Mouse (Mus musculus): ENCODE data around the gene Usp17la. TPM values are rescaled to one million over a fixed set of nuclear protein-coding genes. Genes with fewer than 3 reads are reported as not detected.
"Not testable (repeated sequence)": the region's sequence is repeated elsewhere in the genome, so short reads cannot be mapped to it uniquely, and the experiment has no call there.

Usp17la gene
- not detected in 2 replicates for polyA plus RNA-seq (2015; fragmentation: Nextera tagmentation; extraction: Ambion mirVana)

DNA sequence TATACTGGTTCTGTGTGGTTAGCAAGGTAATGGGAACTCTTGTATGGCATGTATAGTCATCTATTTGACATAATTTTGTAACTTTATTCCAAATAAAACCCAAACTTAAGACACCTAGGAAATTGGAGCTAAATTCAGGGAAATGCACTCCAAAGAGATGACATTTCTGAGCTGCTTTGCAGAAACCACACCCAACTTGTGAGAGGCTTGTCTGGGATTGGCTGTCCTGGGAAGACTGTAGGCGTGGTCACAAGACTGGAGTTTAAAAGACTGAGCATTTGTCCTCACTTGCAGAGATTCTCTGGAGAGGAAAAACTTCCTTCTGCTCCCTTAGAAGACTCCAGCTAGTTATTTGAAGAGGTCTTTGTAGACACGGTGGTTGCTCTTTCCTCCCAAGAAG, at the start of gene Usp17la:
Usp17la (plus strand) TSS at position 301 of the 400 bp plus-strand sequence.
- not testable (repeated sequence) for H3K9me3 ChIP-seq (replicated peaks); H3K27ac ChIP-seq; H3K36me3 ChIP-seq (ENCODE audit: poor library complexity, severe bottlenecking); H3K27me3 ChIP-seq; H3K4me1 ChIP-seq; ATAC-seq; H3K4me3 ChIP-seq; H3K4me2 ChIP-seq; H3K9ac ChIP-seq
- WGBS = 71% methylated on average over 2 of the region's 2 CpGs

GRCm38 (mm10) chr7:104810335-104810734, 46.5 kb upstream of the Usp17la start:
- not testable (repeated sequence) for H3K9me3 ChIP-seq (replicated peaks); H3K9ac ChIP-seq; H3K27ac ChIP-seq; H3K4me2 ChIP-seq; H3K27me3 ChIP-seq; H3K4me3 ChIP-seq; H3K36me3 ChIP-seq (ENCODE audit: poor library complexity, severe bottlenecking); ATAC-seq; H3K4me1 ChIP-seq
- 88% methylated on average over 8 of the region's 8 CpGs for WGBS

GRCm38 (mm10) chr7:104842503-104842902, 14.3 kb upstream of the Usp17la start, which contains the start of gene Usp17lb:
Usp17lb (minus strand) TSS chr7:104842603.
- Histone ChIP-seq H3K4me1 (no peaks in the 10 kb centered on the region), H3K4me3 (no peak within 1 kb of the TSS), H3K27ac (no peak within 1 kb of the TSS), H3K27me3 (no peaks in the 10 kb centered on the region), H3K36me3 (ENCODE audit: poor library complexity, severe bottlenecking) (no peaks in the 10 kb centered on the region), H3K9ac (no peak within 1 kb of the TSS), H3K4me2 (no peak within 1 kb of the TSS), H3K9me3 (replicated peaks) (no peaks in the 10 kb centered on the region; the same call in 1 of the 2 replicates)
- ATAC-seq = no peak
- WGBS = 74% methylated on average over 1 of the region's 1 CpGs

DNA sequence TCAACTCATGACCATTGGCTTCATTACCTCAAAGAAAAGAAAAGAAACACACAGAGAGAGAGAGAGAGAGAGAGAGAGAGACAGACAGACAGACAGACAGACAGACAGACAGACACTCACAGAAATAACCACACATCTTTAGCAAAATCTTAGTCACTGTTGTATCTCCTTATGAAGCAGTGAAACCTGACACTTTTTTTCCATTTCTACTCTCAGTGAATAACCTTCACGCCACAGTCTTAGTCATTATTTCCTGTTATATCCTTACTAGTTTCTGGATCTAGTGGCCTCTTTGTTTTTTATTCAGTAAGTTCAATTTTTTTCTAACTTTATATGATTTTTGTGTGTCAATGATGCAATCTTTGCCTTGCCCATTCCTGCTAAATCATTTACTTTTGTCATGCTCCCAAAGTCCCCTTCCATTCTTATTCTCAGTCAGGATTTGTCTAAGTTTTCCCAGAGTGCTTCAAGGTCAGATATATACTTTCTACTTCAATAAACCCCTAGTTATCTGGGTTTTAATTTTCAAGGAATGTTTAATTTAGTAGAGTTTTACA, 13.0 kb upstream of the Usp17la start:
- no peak overlapping the region for H3K4me3 ChIP-seq
- no peaks in the 10 kb centered on the region for H3K4me1 ChIP-seq
- 85% methylated on average over 1 of the region's 1 CpGs for WGBS
- no peak overlapping the region for H3K4me2 ChIP-seq
- ATAC-seq = no peak
- no peaks in the 10 kb centered on the region for H3K36me3 ChIP-seq (ENCODE audit: poor library complexity, severe bottlenecking)
- no peak overlapping the region for H3K9ac ChIP-seq
- H3K27me3 ChIP-seq = no peaks in the 10 kb centered on the region
- no peak overlapping the region for H3K27ac ChIP-seq
- no peaks in the 10 kb centered on the region; the same call in 1 of the 2 replicates for H3K9me3 ChIP-seq (replicated peaks)

DNA sequence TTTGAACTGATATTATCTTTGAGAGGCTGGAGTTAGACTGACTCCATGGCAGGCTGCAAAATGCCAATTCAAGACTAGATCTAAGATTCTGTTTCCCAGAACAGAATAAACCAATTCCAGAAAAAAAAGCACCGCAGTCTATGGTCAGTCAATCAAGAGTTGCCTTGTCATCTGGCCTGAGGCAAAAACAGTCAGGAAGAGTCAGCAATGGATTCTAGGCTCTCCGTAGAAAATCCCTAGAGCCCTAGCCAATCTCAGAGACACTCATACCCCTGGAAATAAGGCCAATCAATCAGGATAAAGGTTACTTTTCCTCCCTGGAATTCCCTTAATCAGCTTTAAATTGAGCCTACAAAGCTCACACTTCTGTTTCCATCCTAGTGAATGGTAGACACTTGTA, 5.3 kb upstream of the Usp17la start:
- H3K4me2 ChIP-seq; H3K4me3 ChIP-seq; H3K9ac ChIP-seq; ATAC-seq; H3K27ac ChIP-seq; H3K27me3 ChIP-seq; H3K36me3 ChIP-seq (ENCODE audit: poor library complexity, severe bottlenecking); H3K9me3 ChIP-seq (replicated peaks); H3K4me1 ChIP-seq: not testable (repeated sequence)
- WGBS = 61% methylated on average over 2 of the region's 2 CpGs

GRCm38 (mm10) chr7:104855248-104855750, 1.5 kb upstream of the Usp17la start:
- Histone ChIP-seq H3K4me2 (no peak overlapping the region), H3K36me3 (ENCODE audit: poor library complexity, severe bottlenecking) (no peaks in the 10 kb centered on the region), H3K4me3 (no peak overlapping the region), H3K4me1 (no peaks in the 10 kb centered on the region), H3K27ac (no peak overlapping the region), H3K27me3 (no peaks in the 10 kb centered on the region), H3K9me3 (replicated peaks) (no peaks in the 10 kb centered on the region), H3K9ac (no peak overlapping the region)
- 82% methylated on average over 3 of the region's 3 CpGs for WGBS
- ATAC-seq = no peak

GRCm38 (mm10) chr7:104857683-104858082, 874 bp downstream of the Usp17la start:
- Histone ChIP-seq H3K27me3 (no peaks in the 10 kb centered on the region), H3K36me3 (ENCODE audit: poor library complexity, severe bottlenecking) (no peaks in the 10 kb centered on the region), H3K4me1 (no peaks in the 10 kb centered on the region), H3K9ac (no peak overlapping the region), H3K4me2 (no peak overlapping the region), H3K27ac (no peak overlapping the region), H3K4me3 (no peak overlapping the region), H3K9me3 (replicated peaks) (no peaks in the 10 kb centered on the region)
- WGBS = 84% methylated on average over 1 of the region's 1 CpGs
- ATAC-seq = no peak

DNA sequence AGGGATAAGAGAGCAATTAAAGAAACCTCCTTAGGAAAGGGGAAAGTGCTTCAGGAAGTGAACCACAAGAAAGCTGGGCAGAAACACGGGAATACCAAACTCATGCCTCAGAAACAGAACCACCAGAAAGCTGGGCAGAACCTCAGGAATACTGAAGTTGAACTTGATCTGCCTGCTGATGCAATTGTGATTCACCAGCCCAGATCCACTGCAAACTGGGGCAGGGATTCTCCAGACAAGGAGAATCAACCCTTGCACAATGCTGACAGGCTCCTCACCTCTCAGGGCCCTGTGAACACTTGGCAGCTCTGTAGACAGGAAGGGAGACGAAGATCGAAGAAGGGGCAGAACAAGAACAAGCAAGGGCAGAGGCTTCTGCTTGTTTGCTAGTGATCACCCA, 4.6 kb downstream of the Usp17la start:
- no peaks in the 10 kb centered on the region for H3K9me3 ChIP-seq (replicated peaks)
- WGBS = 90% methylated on average over 3 of the region's 3 CpGs
- H3K4me1 ChIP-seq = no peaks in the 10 kb centered on the region
- H3K27me3 ChIP-seq = no peaks in the 10 kb centered on the region
- no peaks in the 10 kb centered on the region for H3K36me3 ChIP-seq (ENCODE audit: poor library complexity, severe bottlenecking)
- no peak overlapping the region for H3K27ac ChIP-seq
- no peak overlapping the region for H3K9ac ChIP-seq
- H3K4me2 ChIP-seq = no peak overlapping the region
- H3K4me3 ChIP-seq = no peak overlapping the region
- no peak for ATAC-seq

- Histone ChIP-seq H3K9ac (no peak within 1 kb of the TSS), H3K9me3 (replicated peaks) (no peaks in the 10 kb centered on the region), H3K4me3 (no peak within 1 kb of the TSS), H3K4me1 (no peaks in the 10 kb centered on the region), H3K36me3 (ENCODE audit: poor library complexity, severe bottlenecking) (no peaks in the 10 kb centered on the region), H3K4me2 (no peak within 1 kb of the TSS), H3K27me3 (no peaks in the 10 kb centered on the region), H3K27ac (no peak within 1 kb of the TSS)
- WGBS = 41% methylated on average over 1 of the region's 1 CpGs
- no peak for ATAC-seq
Observed at GRCm38 (mm10) chr7:104877731-104878130, 20.9 kb downstream of the Usp17la start, which contains the start of gene Olfr665. Olfr665 (plus strand) TSS chr7:104878031.

GRCm38 (mm10) chr7:104895852-104896251, 39.0 kb downstream of the Usp17la start, which contains the start of gene Olfr666:
Olfr666 (minus strand) TSS chr7:104895952.
- Histone ChIP-seq H3K4me2 (no peak within 1 kb of the TSS), H3K9ac (no peak within 1 kb of the TSS), H3K4me3 (no peak within 1 kb of the TSS), H3K9me3 (replicated peaks) (no peaks in the 10 kb centered on the region), H3K27me3 (no peaks in the 10 kb centered on the region), H3K27ac (no peak within 1 kb of the TSS), H3K4me1 (no peaks in the 10 kb centered on the region), H3K36me3 (ENCODE audit: poor library complexity, severe bottlenecking) (no peaks in the 10 kb centered on the region)
- ATAC-seq = no peak
- 84% methylated on average over 2 of the region's 2 CpGs for WGBS

Other genes starting within 250 kb of the Usp17la start
- gene Olfr656, start 243.1 kb upstream of the Usp17la start, polyA plus RNA-seq (2015; fragmentation: Nextera tagmentation; extraction: Ambion mirVana) = not detected in 2 replicates
- gene Olfr657, start 232.2 kb upstream of the Usp17la start, polyA plus RNA-seq (2015; fragmentation: Nextera tagmentation; extraction: Ambion mirVana) = not detected in 2 replicates
- gene Olfr658, start 209.7 kb upstream of the Usp17la start, polyA plus RNA-seq (2015; fragmentation: Nextera tagmentation; extraction: Ambion mirVana) = 0.06 and 0.10 TPM in 2 replicates
- not detected in 2 replicates for gene Olfr659, start 190.3 kb upstream of the Usp17la start, polyA plus RNA-seq (2015; fragmentation: Nextera tagmentation; extraction: Ambion mirVana)
- not detected in 2 replicates for gene Olfr661, start 170.5 kb upstream of the Usp17la start, polyA plus RNA-seq (2015; fragmentation: Nextera tagmentation; extraction: Ambion mirVana)
- gene Usp17le, start 79.5 kb upstream of the Usp17la start, polyA plus RNA-seq (2015; fragmentation: Nextera tagmentation; extraction: Ambion mirVana) = not detected in 2 replicates
- gene Usp17lb, start 14.4 kb upstream of the Usp17la start, polyA plus RNA-seq (2015; fragmentation: Nextera tagmentation; extraction: Ambion mirVana) = not detected in 2 replicates
- gene Olfr665, start 21.0 kb downstream of the Usp17la start, polyA plus RNA-seq (2015; fragmentation: Nextera tagmentation; extraction: Ambion mirVana) = not detected in 2 replicates
- gene Olfr666, start 38.9 kb downstream of the Usp17la start, polyA plus RNA-seq (2015; fragmentation: Nextera tagmentation; extraction: Ambion mirVana) = not detected in 2 replicates
- gene Olfr667, start 64.5 kb downstream of the Usp17la start, polyA plus RNA-seq (2015; fragmentation: Nextera tagmentation; extraction: Ambion mirVana) = not detected in 2 replicates
- not detected in 2 replicates for gene Olfr668, start 71.0 kb downstream of the Usp17la start, polyA plus RNA-seq (2015; fragmentation: Nextera tagmentation; extraction: Ambion mirVana)
- gene Olfr669, start 77.2 kb downstream of the Usp17la start, polyA plus RNA-seq (2015; fragmentation: Nextera tagmentation; extraction: Ambion mirVana) = not detected in 2 replicates
- not detected in 2 replicates for gene Olfr670, start 105.6 kb downstream of the Usp17la start, polyA plus RNA-seq (2015; fragmentation: Nextera tagmentation; extraction: Ambion mirVana)
- gene Olfr671, start 122.1 kb downstream of the Usp17la start, polyA plus RNA-seq (2015; fragmentation: Nextera tagmentation; extraction: Ambion mirVana) = not detected in 2 replicates
- not detected in 2 replicates for gene Olfr672, start 145.0 kb downstream of the Usp17la start, polyA plus RNA-seq (2015; fragmentation: Nextera tagmentation; extraction: Ambion mirVana)
- gene Olfr675, start 171.5 kb downstream of the Usp17la start, polyA plus RNA-seq (2015; fragmentation: Nextera tagmentation; extraction: Ambion mirVana) = not detected in 2 replicates
- gene Olfr676, start 175.7 kb downstream of the Usp17la start, polyA plus RNA-seq (2015; fragmentation: Nextera tagmentation; extraction: Ambion mirVana) = not detected in 2 replicates
- gene Olfr677, start 194.4 kb downstream of the Usp17la start, polyA plus RNA-seq (2015; fragmentation: Nextera tagmentation; extraction: Ambion mirVana) = not detected in 2 replicates
- not detected in 2 replicates for gene Olfr678, start 207.5 kb downstream of the Usp17la start, polyA plus RNA-seq (2015; fragmentation: Nextera tagmentation; extraction: Ambion mirVana)
- not detected in 2 replicates for gene Olfr679, start 224.2 kb downstream of the Usp17la start, polyA plus RNA-seq (2015; fragmentation: Nextera tagmentation; extraction: Ambion mirVana)
- not detected in 2 replicates for gene Olfr680-ps1, start 235.8 kb downstream of the Usp17la start, polyA plus RNA-seq (2015; fragmentation: Nextera tagmentation; extraction: Ambion mirVana)

Data from forebrain, embryonic 13.5 days (tissue).